Mouse (Mus musculus): ENCODE measurements around the gene Gdf9. TPM values are rescaled to one million over a fixed set of nuclear protein-coding genes. Genes with fewer than 3 reads are reported as not detected.

Gdf9 gene
- polyA plus RNA-seq, 1 experiment from 2014 or later: 3.9 TPM

DNA sequence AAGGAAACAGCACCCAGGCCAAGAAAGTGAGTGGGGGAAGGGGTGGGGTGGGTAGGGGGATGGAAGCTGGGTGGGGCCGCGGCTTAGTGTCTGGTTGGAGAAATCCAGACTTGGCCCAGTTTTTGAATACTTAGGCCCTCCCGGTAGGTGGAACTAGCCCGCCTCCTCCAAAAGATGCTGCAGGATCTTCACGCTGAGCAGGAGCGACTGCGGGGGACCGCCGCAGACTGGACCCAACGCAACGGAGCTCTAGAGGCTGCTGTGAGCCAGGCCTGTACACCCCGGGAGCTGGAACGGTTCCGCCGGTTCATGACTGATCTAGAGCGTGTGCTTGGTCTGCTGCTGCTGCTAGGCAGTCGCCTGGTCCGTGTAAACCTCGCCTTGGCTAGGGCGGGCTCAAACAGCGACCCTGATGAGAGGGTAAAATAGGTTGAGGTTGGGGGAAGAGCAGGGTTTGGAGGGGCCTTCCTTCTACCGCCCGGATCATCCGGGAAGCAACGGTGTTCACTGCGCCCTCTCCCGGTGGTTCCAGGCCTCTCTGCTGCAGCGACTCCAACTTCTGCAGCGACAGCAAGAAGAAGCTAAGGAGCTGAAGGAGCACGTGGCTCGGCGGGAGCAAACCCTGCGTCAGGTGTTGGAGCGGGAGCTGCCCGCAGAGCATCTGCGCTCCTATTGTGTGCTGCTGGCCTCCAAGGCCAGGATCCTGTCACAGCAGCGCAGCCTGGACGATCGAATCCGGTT is 35.6 kb downstream of the Gdf9 start:
- no peaks in the 10 kb centered on the region for H3K9me3 ChIP-seq (ENCODE audit: control insufficient read depth, low read length)
- peak; percentile 61 for ATAC-seq
- peaks cover 37% of the 10 kb centered on the region for H3K4me1 ChIP-seq (replicated peaks; ENCODE audit: control insufficient read depth, insufficient read depth, low read length)
- peak overlapping the region; percentile 42 for H3K4me3 ChIP-seq (replicated peaks; ENCODE audit: low read length)
- H3K4me2 ChIP-seq (ENCODE audit: low read length): peak overlapping the region; percentile 62
- WGBS: 8% methylated on average over 40 of the region's 40 CpGs
- H3K27me3 ChIP-seq (replicated peaks; ENCODE audit: control insufficient read depth, insufficient read depth, low read length): peaks cover 48% of the 10 kb centered on the region
- peak overlapping the region; percentile 60 for H3K9ac ChIP-seq (replicated peaks; ENCODE audit: low read depth, low read length)
- no peak overlapping the region for H3K27ac ChIP-seq (ENCODE audit: low read length)
- no peaks in the 10 kb centered on the region for H3K36me3 ChIP-seq (ENCODE audit: control insufficient read depth, insufficient read depth)

GRCm38 (mm10) chr11:53469294-53469967 is 38.6 kb downstream of the Gdf9 start:
- ATAC-seq: no peak; the same call in 1 of the 2 replicates
- H3K9ac ChIP-seq (replicated peaks; ENCODE audit: low read depth, low read length): no peak overlapping the region
- WGBS: 17% methylated on average over 16 of the region's 16 CpGs
- H3K36me3 ChIP-seq (ENCODE audit: control insufficient read depth, insufficient read depth): no peaks in the 10 kb centered on the region
- H3K4me2 ChIP-seq (ENCODE audit: low read length): peak overlapping the region; percentile 52
- H3K4me1 ChIP-seq (replicated peaks; ENCODE audit: control insufficient read depth, insufficient read depth, low read length): peaks cover 32% of the 10 kb centered on the region
- no peaks in the 10 kb centered on the region for H3K9me3 ChIP-seq (ENCODE audit: control insufficient read depth, low read length)
- no peak overlapping the region for H3K27ac ChIP-seq (ENCODE audit: low read length)
- no peak overlapping the region for H3K4me3 ChIP-seq (replicated peaks; ENCODE audit: low read length)
- peaks cover 19% of the 10 kb centered on the region for H3K27me3 ChIP-seq (replicated peaks; ENCODE audit: control insufficient read depth, insufficient read depth, low read length)

DNA sequence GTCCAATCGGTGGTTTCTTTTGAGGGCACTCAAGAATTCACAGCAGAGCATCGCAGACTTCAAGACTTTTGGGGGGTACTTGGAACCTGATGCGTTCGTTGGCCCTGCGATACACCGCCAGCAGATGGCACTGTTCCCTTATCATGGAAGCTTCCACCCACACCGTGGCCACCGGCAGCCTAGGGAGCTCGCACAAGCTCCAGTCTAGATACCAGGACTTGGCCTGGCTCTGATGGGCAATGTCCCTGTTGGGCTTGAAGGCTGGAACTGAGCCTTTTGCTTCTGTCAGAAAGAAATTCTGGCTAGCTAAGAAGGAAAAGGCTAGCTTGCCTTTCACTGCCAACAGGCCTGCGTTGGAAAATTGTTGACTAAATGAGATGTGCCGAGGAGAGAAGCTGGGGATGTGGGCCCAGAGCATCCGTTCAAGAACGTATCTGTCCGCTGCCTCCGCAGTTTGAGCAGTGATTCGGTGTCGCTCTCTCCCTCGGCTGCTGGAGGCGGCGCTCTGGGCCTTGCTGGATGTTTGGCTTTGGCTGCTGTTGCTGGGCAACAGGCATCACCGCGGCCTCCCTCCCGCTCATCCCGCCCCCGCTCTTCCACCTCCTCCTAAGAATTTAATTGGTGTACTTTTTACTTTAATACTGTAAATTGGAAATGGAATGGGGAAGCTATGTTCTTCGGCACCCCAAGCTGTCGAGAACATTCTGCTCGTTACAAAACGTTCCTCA is 39.3 kb downstream of the Gdf9 start, which contains the start of gene Gm9837:
Gene Gm9837, minus strand, starts transcription at position 512 of the 728 bp plus-strand sequence.
- peak; percentile 89 for ATAC-seq
- H3K4me2 ChIP-seq (ENCODE audit: low read length): peak within 1 kb of the TSS; percentile 52
- under 1% methylated on average over 29 of the region's 29 CpGs for WGBS
- peak within 1 kb of the TSS; percentile 26 for H3K4me3 ChIP-seq (replicated peaks; ENCODE audit: low read length)
- no peaks in the 10 kb centered on the region for H3K36me3 ChIP-seq (ENCODE audit: control insufficient read depth, insufficient read depth)
- H3K27me3 ChIP-seq (replicated peaks; ENCODE audit: control insufficient read depth, insufficient read depth, low read length): peaks cover 12% of the 10 kb centered on the region
- H3K9ac ChIP-seq (replicated peaks; ENCODE audit: low read depth, low read length): peak within 1 kb of the TSS; percentile 4; the same call in 1 of the 2 replicates
- H3K9me3 ChIP-seq (ENCODE audit: control insufficient read depth, low read length): no peaks in the 10 kb centered on the region
- peaks cover 38% of the 10 kb centered on the region for H3K4me1 ChIP-seq (replicated peaks; ENCODE audit: control insufficient read depth, insufficient read depth, low read length)
- H3K27ac ChIP-seq (ENCODE audit: low read length): peak within 1 kb of the TSS; percentile 41; the same call in 1 of the 2 replicates

- no peak overlapping the region for H3K4me2 ChIP-seq (ENCODE audit: low read length)
- no peaks in the 10 kb centered on the region for H3K9me3 ChIP-seq (ENCODE audit: control insufficient read depth, low read length)
- WGBS: 69% methylated on average over 3 of the region's 3 CpGs
- no peak overlapping the region for H3K9ac ChIP-seq (replicated peaks; ENCODE audit: low read depth, low read length)
- no peak overlapping the region for H3K27ac ChIP-seq (ENCODE audit: low read length)
- no peaks in the 10 kb centered on the region for H3K36me3 ChIP-seq (ENCODE audit: control insufficient read depth, insufficient read depth)
- no peak for ATAC-seq
- no peak overlapping the region for H3K4me3 ChIP-seq (replicated peaks; ENCODE audit: low read length)
- peaks cover 37% of the 10 kb centered on the region for H3K4me1 ChIP-seq (replicated peaks; ENCODE audit: control insufficient read depth, insufficient read depth, low read length)
- H3K27me3 ChIP-seq (replicated peaks; ENCODE audit: control insufficient read depth, insufficient read depth, low read length): peaks cover under 1% of the 10 kb centered on the region; the same call in 1 of the 2 replicates
These were observed 41.9 kb downstream of the Gdf9 start for GRCm38 (mm10) chr11:53472709-53473108.

DNA sequence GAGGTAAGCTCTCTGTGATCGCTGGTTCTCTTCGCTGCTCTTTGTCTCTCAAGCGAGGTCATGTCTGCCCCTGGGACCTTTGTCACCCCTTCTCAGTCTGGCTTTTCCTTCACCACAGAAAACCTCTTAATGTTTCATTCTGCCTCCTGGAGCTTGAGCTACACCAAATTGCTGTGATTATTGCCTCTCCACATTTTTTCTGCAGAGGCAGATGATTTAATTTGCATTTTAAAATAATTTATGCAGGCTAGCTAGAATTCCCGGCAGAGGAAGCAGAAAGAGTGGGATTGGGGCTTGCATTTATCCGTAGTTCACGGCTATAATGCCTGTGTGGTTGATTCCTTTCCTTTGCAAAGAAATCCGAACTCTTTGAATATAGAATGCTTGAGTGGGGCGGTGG is 44.8 kb downstream of the Gdf9 start:
- Histone ChIP-seq H3K4me1 (replicated peaks; ENCODE audit: control insufficient read depth, insufficient read depth, low read length) (peaks cover 42% of the 10 kb centered on the region), H3K27me3 (replicated peaks; ENCODE audit: control insufficient read depth, insufficient read depth, low read length) (peaks cover 28% of the 10 kb centered on the region), H3K36me3 (ENCODE audit: control insufficient read depth, insufficient read depth) (no peaks in the 10 kb centered on the region), H3K27ac (ENCODE audit: low read length) (peak overlapping the region; percentile 77), H3K9me3 (ENCODE audit: control insufficient read depth, low read length) (peaks cover 5% of the 10 kb centered on the region; the same call in 1 of the 2 replicates), H3K4me2 (ENCODE audit: low read length) (peak overlapping the region; percentile 46), H3K9ac (replicated peaks; ENCODE audit: low read depth, low read length) (no peak overlapping the region; the same call in 1 of the 2 replicates), H3K4me3 (replicated peaks; ENCODE audit: low read length) (peak overlapping the region; percentile 10)
- ATAC-seq: peak; percentile 41; the same call in 1 of the 2 replicates
- WGBS: 16% methylated on average over 8 of the region's 8 CpGs

- Histone ChIP-seq H3K27me3 (replicated peaks; ENCODE audit: control insufficient read depth, insufficient read depth, low read length) (peaks cover 33% of the 10 kb centered on the region), H3K9ac (replicated peaks; ENCODE audit: low read depth, low read length) (no peak overlapping the region), H3K4me1 (replicated peaks; ENCODE audit: control insufficient read depth, insufficient read depth, low read length) (peaks cover 39% of the 10 kb centered on the region), H3K9me3 (ENCODE audit: control insufficient read depth, low read length) (peaks cover 5% of the 10 kb centered on the region; the same call in 1 of the 2 replicates), H3K36me3 (ENCODE audit: control insufficient read depth, insufficient read depth) (no peaks in the 10 kb centered on the region), H3K4me2 (ENCODE audit: low read length) (no peak overlapping the region; the same call in 1 of the 2 replicates), H3K4me3 (replicated peaks; ENCODE audit: low read length) (no peak overlapping the region), H3K27ac (ENCODE audit: low read length) (no peak overlapping the region)
- no peak for ATAC-seq
- 45% methylated on average over 7 of the region's 7 CpGs for WGBS
These were observed 47.0 kb downstream of the Gdf9 start for GRCm38 (mm10) chr11:53477833-53478232.

GRCm38 (mm10) chr11:53478383-53479170 is 47.8 kb downstream of the Gdf9 start:
- Histone ChIP-seq H3K9me3 (ENCODE audit: control insufficient read depth, low read length) (peaks cover 5% of the 10 kb centered on the region; the same call in 1 of the 2 replicates), H3K9ac (replicated peaks; ENCODE audit: low read depth, low read length) (peak overlapping the region; percentile 52), H3K27me3 (replicated peaks; ENCODE audit: control insufficient read depth, insufficient read depth, low read length) (peaks cover 33% of the 10 kb centered on the region), H3K4me2 (ENCODE audit: low read length) (peak overlapping the region; percentile 69), H3K4me3 (replicated peaks; ENCODE audit: low read length) (peak overlapping the region; percentile 51), H3K36me3 (ENCODE audit: control insufficient read depth, insufficient read depth) (no peaks in the 10 kb centered on the region), H3K4me1 (replicated peaks; ENCODE audit: control insufficient read depth, insufficient read depth, low read length) (peaks cover 39% of the 10 kb centered on the region), H3K27ac (ENCODE audit: low read length) (no peak overlapping the region)
- 0 out of 2 replicates have a peak, but pooled peaks have one; percentile 1 for ATAC-seq
- WGBS: 5% methylated on average over 79 of the region's 79 CpGs

GRCm38 (mm10) chr11:53479171-53479782 is 48.5 kb downstream of the Gdf9 start:
- peaks cover 35% of the 10 kb centered on the region for H3K4me1 ChIP-seq (replicated peaks; ENCODE audit: control insufficient read depth, insufficient read depth, low read length)
- peak; percentile 29; the same call in 1 of the 2 replicates for ATAC-seq
- peak overlapping the region; percentile 69 for H3K4me2 ChIP-seq (ENCODE audit: low read length)
- peak overlapping the region; percentile 52 for H3K9ac ChIP-seq (replicated peaks; ENCODE audit: low read depth, low read length)
- WGBS: under 1% methylated on average over 61 of the region's 62 CpGs
- H3K27ac ChIP-seq (ENCODE audit: low read length): no peak overlapping the region
- H3K4me3 ChIP-seq (replicated peaks; ENCODE audit: low read length): peak overlapping the region; percentile 51
- H3K27me3 ChIP-seq (replicated peaks; ENCODE audit: control insufficient read depth, insufficient read depth, low read length): peaks cover 33% of the 10 kb centered on the region
- no peaks in the 10 kb centered on the region for H3K36me3 ChIP-seq (ENCODE audit: control insufficient read depth, insufficient read depth)
- H3K9me3 ChIP-seq (ENCODE audit: control insufficient read depth, low read length): peaks cover 5% of the 10 kb centered on the region; the same call in 1 of the 2 replicates

Data from forebrain, embryonic 16.5 days (tissue).